Mouse (Mus musculus): ENCODE data around the gene Tmem259.

The Tmem259 gene

DNA sequence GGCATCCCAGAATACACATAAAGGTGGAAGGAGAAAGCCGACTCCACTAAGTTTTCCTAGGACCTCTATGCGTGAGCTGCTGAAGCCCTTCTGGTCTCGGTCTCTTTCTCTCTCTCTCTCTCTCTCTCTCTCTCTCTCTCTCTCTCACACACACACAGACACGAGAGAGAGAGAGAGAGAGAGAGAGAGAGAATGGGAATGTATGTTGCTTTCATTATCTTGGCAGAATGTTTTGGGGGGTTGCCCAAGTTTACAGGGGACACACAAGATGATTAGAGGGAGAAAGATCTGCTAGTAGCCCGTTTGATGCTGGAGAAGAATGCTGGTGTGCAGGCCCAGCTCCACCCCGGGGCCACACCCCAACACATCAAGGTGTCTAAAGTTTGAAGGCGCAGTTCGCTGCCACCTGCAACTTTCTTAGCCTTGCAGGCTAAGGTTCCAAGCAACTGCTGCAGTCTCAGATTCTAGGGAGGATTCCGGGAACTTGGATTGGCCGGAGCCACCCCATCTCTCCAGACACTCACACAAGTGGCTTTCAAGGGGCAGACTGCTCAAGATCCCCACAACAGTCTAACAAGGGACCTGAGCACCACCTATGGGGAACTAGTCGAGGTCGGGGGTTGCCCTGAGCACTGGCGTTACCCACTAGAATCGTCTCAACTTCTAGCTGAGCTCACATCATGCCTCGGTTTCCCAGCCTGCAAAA, 58.2 kb downstream of the Tmem259 start:
- peaks cover 3% of the 10 kb centered on the region; the same call in 1 of the 2 replicates for H3K36me3 ChIP-seq (ENCODE audit: insufficient read depth, low read length)
- no peak for TF ChIP-seq NANOG (IDR thresholded peaks at IDR 0.05; ENCODE audit: borderline replicate concordance, low read length)
- no peak for TF ChIP-seq POU5F1 (IDR thresholded peaks at IDR 0.05; ENCODE audit: borderline replicate concordance, low read length)
- TF ChIP-seq CTCF (conservative IDR thresholded peaks at IDR 0.05; ENCODE audit: low read length): no peak
- peak overlapping the region; percentile 91 for H3K4me3 ChIP-seq (replicated peaks; ENCODE audit: low read length)
- peaks cover 63% of the 10 kb centered on the region for H3K27me3 ChIP-seq (ENCODE audit: insufficient read depth, low read length)
- H3K4me1 ChIP-seq (replicated peaks; ENCODE audit: low read depth, low read length): peaks cover 65% of the 10 kb centered on the region
- H3K9me3 ChIP-seq (ENCODE audit: low read length): 0 out of 2 replicates have a peak, but pooled peaks cover 2% of the 10 kb centered on the region

GRCm38 (mm10) chr10:79924998-79925784, 58.9 kb downstream of the Tmem259 start:
- H3K4me1 ChIP-seq (replicated peaks; ENCODE audit: low read depth, low read length): peaks cover 71% of the 10 kb centered on the region

More at GRCm38 (mm10) chr10:79924998-79925784, 58.9 kb downstream of the Tmem259 start:
- H3K36me3 ChIP-seq (ENCODE audit: insufficient read depth, low read length): no peaks in the 10 kb centered on the region
- H3K9me3 ChIP-seq (ENCODE audit: low read length): 0 out of 2 replicates have a peak, but pooled peaks cover 2% of the 10 kb centered on the region
- no peak overlapping the region for H3K4me3 ChIP-seq (replicated peaks; ENCODE audit: low read length)
- TF ChIP-seq NANOG (IDR thresholded peaks at IDR 0.05; ENCODE audit: borderline replicate concordance, low read length): no peak
- TF ChIP-seq CTCF (conservative IDR thresholded peaks at IDR 0.05; ENCODE audit: low read length): peak; percentile 63
- H3K27me3 ChIP-seq (ENCODE audit: insufficient read depth, low read length): peaks cover 70% of the 10 kb centered on the region
